Mouse (Mus musculus) urinary bladder, adult 18-20 months (tissue): Measurements from ENCODE around the gene Clpp.

Experiments
- DNase-seq, 2 experiments: peaks; one replicate each; pipeline ENCODE4 v3.0.0; 2022; ENCODE audit warnings: low spot score in 2 of 2, mixed read lengths in 2 of 2

Clpp gene

GRCm38 (mm10) chr17:56986105-56986805 lies 3.9 kb upstream of the Clpp start:
- DNase-seq, result no peak

GRCm38 (mm10) chr17:56988441-56988840 lies 1.7 kb upstream of the Clpp start:
- no peak for DNase-seq

GRCm38 (mm10) chr17:56988921-56989430 lies 1.1 kb upstream of the Clpp start:
- DNase-seq, result no peak

GRCm38 (mm10) chr17:56989467-56990114 lies 514 bp upstream of the Clpp start:
- peak in 1 of 2 experiments; percentile 61 for DNase-seq

GRCm38 (mm10) chr17:56990966-56991365 lies 861 bp downstream of the Clpp start:
- DNase-seq, result no peak

- no peak for DNase-seq
Observed at GRCm38 (mm10) chr17:56995046-56995445, 4.9 kb downstream of the Clpp start.

GRCm38 (mm10) chr17:56996506-56996905 lies 6.4 kb downstream of the Clpp start:
- DNase-seq, result no peak

- DNase-seq, result peak; percentile 86 to 93
Observed at GRCm38 (mm10) chr17:56997029-56997667, 7.0 kb downstream of the Clpp start, which contains the start of gene Alkbh7. Gene Alkbh7 (plus strand): TSS chr17:56997339.

GRCm38 (mm10) chr17:56999414-56999813 lies 9.3 kb downstream of the Clpp start:
- DNase-seq, result no peak

- DNase-seq, result no peak
Observed at GRCm38 (mm10) chr17:56999968-57000609, 10.0 kb downstream of the Clpp start, which contains the start of gene Pspn. Gene Pspn (minus strand): TSS chr17:57000018.

- no peak for DNase-seq
Observed at GRCm38 (mm10) chr17:57001228-57001627, 11.1 kb downstream of the Clpp start.

GRCm38 (mm10) chr17:57003994-57004393 lies 13.9 kb downstream of the Clpp start:
- DNase-seq, result no peak

- no peak for DNase-seq
Observed at GRCm38 (mm10) chr17:57007137-57007905, 17.2 kb downstream of the Clpp start.

- peak; percentile 10 to 72 for DNase-seq
Observed at GRCm38 (mm10) chr17:57010911-57011235, 20.8 kb downstream of the Clpp start.

- DNase-seq, result peak; percentile 86 to 88
Observed at GRCm38 (mm10) chr17:57011236-57012141, 21.4 kb downstream of the Clpp start, which contains the start of the genes Gtf2f1 and Gm17949. Gene Gtf2f1 (minus strand): TSS chr17:57011288. Gene Gm17949 (plus strand): TSS chr17:57011469.

GRCm38 (mm10) chr17:57012245-57012795 lies 22.2 kb downstream of the Clpp start:
- DNase-seq, result no peak

- DNase-seq, result no peak
Observed at GRCm38 (mm10) chr17:57019693-57020092, 29.6 kb downstream of the Clpp start.

GRCm38 (mm10) chr17:57020960-57021359 lies 30.9 kb downstream of the Clpp start:
- no peak for DNase-seq

- no peak for DNase-seq
Observed at GRCm38 (mm10) chr17:57027471-57027870, 37.4 kb downstream of the Clpp start.

GRCm38 (mm10) chr17:57029691-57030090 lies 39.6 kb downstream of the Clpp start:
- no peak for DNase-seq
